Mouse (Mus musculus) hindbrain, postnatal 0 days (tissue): ENCODE measurements at regions not wholly inside any gene's neighbourhood (a gene's known extent, or its start where the extent isn't known, plus 50 kb on each side); places are given as distances from the start of the nearest gene placed in this dataset.

Experiments
- ATAC-seq: fragments of 200-750 bp; cut with Nextera tagmentation; 2 replicates; pipeline ENCODE4 v1.8.0; 2017; ENCODE audit warnings: mild to moderate bottlenecking, moderate TSS enrichment, moderate library complexity
- DNase-seq: peaks from one replicate; pipeline ENCODE4 v3.0.0-alpha.2; 2015; ENCODE audit warnings: low spot score
- H3K27ac ChIP-seq: fragments of 300-500 bp; sonication (generic); 2 replicates; pipeline ENCODE4 v1.5.1; 2014; ENCODE audit warnings: mild to moderate bottlenecking
- H3K27me3 ChIP-seq: fragments of 300-500 bp; sonication (generic); 2 replicates; pipeline ENCODE4 v1.6.1; 2014; ENCODE audit warnings: low read length, mixed read lengths; ENCODE audit not compliant: insufficient read depth
- H3K36me3 ChIP-seq: fragments of 300-500 bp; sonication (generic); 2 replicates; pipeline ENCODE4 v1.6.1; 2014; ENCODE audit warnings: low read length, mixed read lengths; ENCODE audit not compliant: insufficient read depth
- H3K4me1 ChIP-seq: fragments of 300-500 bp; sonication (generic); 2 replicates; pipeline ENCODE4 v1.6.1; 2014; ENCODE audit warnings: antibody characterized with exemption, low read length, mixed read lengths; ENCODE audit not compliant: insufficient read depth
- H3K4me2 ChIP-seq: fragments of 300-500 bp; sonication (generic); 2 replicates; pipeline ENCODE4 v1.6.1; 2014; ENCODE audit warnings: low read depth, mild to moderate bottlenecking, low read length, moderate library complexity, mixed read lengths
- H3K4me3 ChIP-seq: fragments of 300-500 bp; sonication (generic); 2 replicates; pipeline ENCODE4 v1.5.1; 2014; ENCODE audit warnings: low read length
- H3K9ac ChIP-seq: fragments of 300-500 bp; sonication (generic); replicated peaks from 2 replicates; pipeline ENCODE4 v1.6.1; 2014; ENCODE audit warnings: mild to moderate bottlenecking, low read length, moderate library complexity, mixed read lengths
- H3K9me3 ChIP-seq: fragments of 300-500 bp; sonication (generic); 2 replicates; pipeline ENCODE4 v1.6.1; 2016; ENCODE audit warnings: low read length, mixed read lengths
- CTCF ChIP-seq: IDR thresholded peaks from 2 replicates; pipeline ENCODE4 v1.5.1; 2016; ENCODE audit warnings: antibody characterized with exemption, control low read depth, low read depth
- WGBS: fragments of 180-500 bp; shearing (Covaris S2); extraction: QIAGEN DNeasy Blood & Tissue Kit; methylation state at CpG from one replicate; pipeline ENCODE4 v1.1.7; 2014; 5-methylcytosine and 5-hydroxymethylcytosine counted together

GRCm38 (mm10) chr1:186363356-186363755 is 246.2 kb upstream of the Lyplal1 start:
- Histone ChIP-seq H3K4me1 (no peaks in the 10 kb centered on the region), H3K9me3 (no peaks in the 10 kb centered on the region), H3K9ac (no peak overlapping the region), H3K36me3 (no peaks in the 10 kb centered on the region), H3K4me2 (no peak overlapping the region), H3K27me3 (no peaks in the 10 kb centered on the region), H3K4me3 (no peak overlapping the region), H3K27ac (no peak overlapping the region)
- ATAC-seq (no peak), DNase-seq (no peak)
- 85% methylated on average over 4 of the region's 4 CpGs for WGBS
- no peak for TF ChIP-seq CTCF

GRCm38 (mm10) chr1:186358011-186358670 is 241.0 kb upstream of the Lyplal1 start:
- Histone ChIP-seq H3K9me3 (no peaks in the 10 kb centered on the region), H3K9ac (no peak overlapping the region), H3K27me3 (no peaks in the 10 kb centered on the region), H3K36me3 (no peaks in the 10 kb centered on the region), H3K4me1 (no peaks in the 10 kb centered on the region), H3K4me2 (no peak overlapping the region), H3K4me3 (no peak overlapping the region), H3K27ac (no peak overlapping the region)
- ATAC-seq, result no peak
- no peak for TF ChIP-seq CTCF
- DNase-seq, result no peak
- 74% methylated on average over 15 of the region's 15 CpGs for WGBS

DNA sequence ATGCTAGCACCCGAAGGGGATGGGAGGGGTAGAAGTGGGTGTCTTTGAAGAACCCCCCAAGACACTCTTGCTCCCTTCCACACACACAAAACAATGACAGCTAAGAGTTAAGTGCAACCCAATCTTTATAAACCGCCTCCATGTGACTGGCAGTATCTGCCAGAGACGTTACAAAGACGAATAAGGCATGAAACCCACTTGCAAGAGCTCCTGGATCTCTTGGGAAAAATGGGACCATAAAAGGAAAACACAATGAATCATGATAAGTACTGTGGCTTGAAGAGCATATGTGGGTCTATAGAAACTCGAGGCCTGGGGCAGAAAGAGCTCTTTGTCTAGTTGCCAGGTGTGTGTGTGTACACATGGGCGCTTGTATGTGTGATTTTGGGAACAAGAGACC is 237.6 kb upstream of the Lyplal1 start:
- DNase-seq, result no peak
- no peak for ATAC-seq
- Histone ChIP-seq H3K27me3 (no peaks in the 10 kb centered on the region), H3K4me2 (no peak overlapping the region), H3K4me3 (no peak overlapping the region), H3K36me3 (no peaks in the 10 kb centered on the region), H3K9me3 (no peaks in the 10 kb centered on the region), H3K9ac (no peak overlapping the region), H3K27ac (no peak overlapping the region), H3K4me1 (no peaks in the 10 kb centered on the region)
- TF ChIP-seq CTCF, result no peak
- WGBS, result 70% methylated on average over 6 of the region's 6 CpGs

DNA sequence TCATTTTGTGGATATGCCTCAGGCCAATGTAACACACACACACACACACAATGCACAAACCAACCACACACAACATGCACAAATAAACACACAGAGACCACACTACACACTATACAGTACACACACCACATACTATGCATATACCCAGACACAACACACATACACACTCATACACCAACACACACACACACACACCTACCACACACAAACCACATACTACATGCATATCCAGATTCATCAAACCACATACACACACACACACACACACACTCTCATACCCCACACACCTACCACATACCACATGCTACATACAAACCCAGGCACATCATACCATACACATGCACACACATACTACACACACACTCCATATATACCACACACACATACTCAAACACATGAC is 237.0 kb upstream of the Lyplal1 start:
- Histone ChIP-seq H3K4me1 (no peaks in the 10 kb centered on the region), H3K27me3 (no peaks in the 10 kb centered on the region), H3K4me2 (no peak overlapping the region), H3K4me3 (no peak overlapping the region), H3K27ac (no peak overlapping the region), H3K9me3 (no peaks in the 10 kb centered on the region), H3K9ac (no peak overlapping the region), H3K36me3 (no peaks in the 10 kb centered on the region)
- DNase-seq (no peak), ATAC-seq (no peak)
- TF ChIP-seq CTCF, result no peak

- 91% methylated on average over 4 of the region's 4 CpGs for WGBS
Observed at GRCm38 (mm10) chr1:186350381-186350780, 233.3 kb upstream of the Lyplal1 start.

GRCm38 (mm10) chr1:186349966-186350365 is 232.9 kb upstream of the Lyplal1 start:
- Histone ChIP-seq H3K4me1 (no peaks in the 10 kb centered on the region), H3K27ac (no peak overlapping the region), H3K27me3 (no peaks in the 10 kb centered on the region), H3K4me3 (no peak overlapping the region), H3K36me3 (no peaks in the 10 kb centered on the region), H3K9me3 (no peaks in the 10 kb centered on the region), H3K9ac (no peak overlapping the region), H3K4me2 (no peak overlapping the region)
- DNase-seq, result no peak
- no peak for ATAC-seq
- WGBS, result 91% methylated on average over 2 of the region's 2 CpGs
- no peak for TF ChIP-seq CTCF

More at GRCm38 (mm10) chr1:186350381-186350780, 233.3 kb upstream of the Lyplal1 start:
- H3K9me3 ChIP-seq, result no peaks in the 10 kb centered on the region
- H3K27ac ChIP-seq, result no peak overlapping the region
- H3K36me3 ChIP-seq, result no peaks in the 10 kb centered on the region
- no peaks in the 10 kb centered on the region for H3K4me1 ChIP-seq
- no peak overlapping the region for H3K4me3 ChIP-seq
- H3K4me2 ChIP-seq, result no peak overlapping the region
- TF ChIP-seq CTCF, result no peak
- DNase-seq (no peak), ATAC-seq (no peak)
- H3K27me3 ChIP-seq, result no peaks in the 10 kb centered on the region
- no peak overlapping the region for H3K9ac ChIP-seq

DNA sequence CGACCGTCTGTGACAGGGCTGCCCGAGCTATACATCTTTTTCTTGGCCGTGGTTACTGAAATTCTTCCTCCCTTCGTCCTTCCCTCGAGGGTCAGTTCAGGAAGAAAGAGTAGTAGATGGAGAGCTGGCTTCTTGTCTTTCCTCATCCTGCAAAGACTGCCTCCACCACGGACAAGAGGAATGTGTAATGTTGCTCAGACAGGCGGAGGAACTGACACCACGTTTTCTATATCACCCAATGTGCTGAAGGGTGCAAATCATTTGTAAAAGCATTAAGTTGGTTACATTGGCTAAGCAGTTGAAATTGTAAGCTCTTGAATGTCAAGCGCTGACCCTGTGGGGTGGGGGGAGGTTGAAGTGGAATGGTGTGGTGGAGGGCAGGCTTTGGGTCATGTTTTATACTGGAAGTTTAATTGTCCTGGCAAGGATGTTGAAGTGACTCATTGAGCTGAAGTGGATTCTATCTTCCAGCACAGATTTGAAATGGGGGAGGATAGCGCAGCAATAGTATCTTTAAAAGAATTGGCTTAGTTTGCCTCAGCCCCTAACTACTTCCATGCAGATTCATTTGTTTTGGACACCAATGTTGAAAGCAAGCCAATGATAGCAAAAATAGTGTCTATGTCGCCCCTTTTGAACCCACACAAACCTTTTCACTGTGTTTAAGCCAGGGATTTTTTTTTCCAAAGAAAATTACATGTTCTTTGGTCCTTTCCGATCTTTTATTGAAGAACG is 230.5 kb upstream of the Lyplal1 start:
- Histone ChIP-seq H3K27me3 (no peaks in the 10 kb centered on the region), H3K9me3 (no peaks in the 10 kb centered on the region), H3K4me2 (no peak overlapping the region), H3K4me1 (no peaks in the 10 kb centered on the region), H3K9ac (no peak overlapping the region), H3K36me3 (no peaks in the 10 kb centered on the region), H3K27ac (no peak overlapping the region), H3K4me3 (no peak overlapping the region)
- no peak for DNase-seq
- WGBS, result 86% methylated on average over 14 of the region's 14 CpGs
- TF ChIP-seq CTCF, result no peak
- no peak for ATAC-seq
